Mouse (Mus musculus) thymus, postnatal 0 days (tissue): ENCODE results near the gene Carm1. TPM values are rescaled to one million over a fixed set of nuclear protein-coding genes. Genes with fewer than 3 reads are reported as not detected.
A peak's percentile ranks its signal among the peaks of the same experiment; 100 is the strongest.
"Not testable (repeated sequence)": the region's sequence is repeated elsewhere in the genome, so short reads cannot be mapped to it uniquely, and the experiment has no call there.

Experiments
- DNase-seq: peaks from one replicate; pipeline ENCODE4 v3.0.0-alpha.2; 2015; ENCODE audit warnings: low spot score
- polyA plus RNA-seq: library from polyadenylated mRNA; unstranded; fragments of >200 nt; fragmentation: Nextera tagmentation; extraction: Ambion mirVana; gene quantifications from 2 replicates; pipeline ENCODE4 v1.2.1, GENCODE M21; 2015

Carm1 gene
- polyA plus RNA-seq, 1 experiment from 2014 or later, result 10.9 TPM

DNA sequence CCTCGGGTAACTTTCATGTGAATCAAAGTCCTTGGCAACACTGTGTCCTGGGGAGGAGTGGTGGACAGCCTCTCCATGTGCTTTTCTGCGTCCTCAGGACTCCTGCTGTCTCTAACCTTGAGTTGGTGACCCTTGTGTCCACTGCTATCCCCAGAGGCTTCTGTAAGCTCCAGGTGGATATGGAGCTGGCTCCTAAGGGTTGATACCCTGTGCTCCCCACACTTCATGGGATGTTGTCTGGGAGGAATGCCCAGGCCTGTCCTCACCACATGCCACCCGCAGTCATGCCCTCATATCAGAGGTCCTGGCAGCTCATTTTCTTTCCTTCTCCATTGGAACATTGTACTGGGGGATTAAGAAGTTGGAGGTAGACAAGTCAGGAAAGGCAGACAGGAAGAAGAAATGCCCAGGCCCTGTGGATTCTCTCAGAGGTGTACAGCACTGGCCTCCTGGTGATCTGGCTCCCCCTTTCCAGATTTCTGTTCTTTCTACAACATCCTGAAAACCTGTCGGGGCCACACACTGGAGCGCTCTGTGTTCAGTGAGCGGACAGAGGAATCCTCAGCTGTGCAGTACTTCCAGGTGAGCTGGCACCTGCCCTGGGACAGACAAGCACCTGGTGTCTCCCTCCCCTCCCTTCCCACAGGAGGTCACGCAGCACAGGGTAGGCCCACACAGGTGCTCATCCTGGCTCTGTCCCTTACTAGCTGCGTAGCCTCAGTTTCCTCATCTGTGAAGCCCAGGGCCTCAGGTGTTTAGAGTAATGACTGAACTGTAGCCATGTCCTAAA is 27.5 kb downstream of the Carm1 start:
- DNase-seq, result no peak

DNA sequence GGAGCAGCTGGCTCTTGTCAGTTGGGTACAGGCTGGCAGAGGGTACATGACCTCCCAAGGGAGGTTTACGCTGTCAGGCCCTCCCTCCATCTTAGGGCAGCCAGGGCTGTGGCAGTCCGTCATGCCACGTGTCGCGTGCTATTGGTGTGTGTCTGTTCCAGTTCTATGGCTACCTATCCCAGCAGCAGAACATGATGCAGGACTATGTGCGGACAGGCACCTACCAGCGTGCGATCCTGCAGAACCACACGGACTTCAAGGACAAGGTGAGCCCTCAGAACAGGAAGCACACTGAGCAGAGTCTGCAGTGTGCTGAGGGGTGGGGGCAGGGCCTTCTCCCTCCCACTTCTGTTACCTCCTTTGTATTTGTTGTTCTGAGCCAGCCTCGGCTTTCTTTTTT is 28.6 kb downstream of the Carm1 start:
- DNase-seq, result no peak

DNA sequence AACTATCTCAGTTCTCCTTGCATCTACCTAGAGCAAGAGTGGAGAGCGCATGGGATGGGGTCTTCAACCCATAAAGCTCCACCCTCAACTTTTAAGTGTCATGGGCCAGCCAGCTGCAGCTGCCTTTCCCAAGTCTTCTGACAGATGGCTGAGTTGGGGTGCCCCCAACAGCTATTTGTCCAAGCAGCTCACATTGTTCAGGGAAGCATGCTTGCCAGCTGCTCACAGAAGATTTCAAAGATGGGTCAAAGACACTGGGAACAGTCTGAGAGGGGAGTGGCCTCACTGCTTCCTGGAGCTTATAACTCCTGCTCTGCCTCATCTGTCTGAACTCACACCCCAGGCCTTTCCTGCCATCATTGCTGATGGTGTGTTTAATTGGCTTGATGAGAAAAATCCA is 29.6 kb downstream of the Carm1 start:
- DNase-seq, result no peak

DNA sequence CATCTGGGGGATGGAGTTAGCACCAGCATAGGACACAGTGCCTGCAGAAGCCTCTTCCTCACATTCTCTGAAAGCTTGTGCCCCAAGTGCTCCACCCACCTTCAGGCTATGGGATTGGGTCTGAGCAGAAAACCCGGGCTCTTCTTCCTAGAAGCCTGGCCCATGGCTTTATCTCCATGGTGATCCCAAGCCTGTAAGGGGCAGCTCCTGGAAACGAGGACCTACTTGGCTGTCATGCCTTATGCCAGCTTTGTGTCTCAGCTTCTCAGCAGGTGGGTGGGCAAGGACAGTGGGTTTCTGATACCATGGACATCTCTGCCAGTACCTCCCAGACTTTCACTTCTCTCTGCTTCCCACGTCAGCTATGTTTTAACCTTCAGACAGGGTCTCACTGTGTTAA is 31.5 kb downstream of the Carm1 start:
- DNase-seq, result no peak

DNA sequence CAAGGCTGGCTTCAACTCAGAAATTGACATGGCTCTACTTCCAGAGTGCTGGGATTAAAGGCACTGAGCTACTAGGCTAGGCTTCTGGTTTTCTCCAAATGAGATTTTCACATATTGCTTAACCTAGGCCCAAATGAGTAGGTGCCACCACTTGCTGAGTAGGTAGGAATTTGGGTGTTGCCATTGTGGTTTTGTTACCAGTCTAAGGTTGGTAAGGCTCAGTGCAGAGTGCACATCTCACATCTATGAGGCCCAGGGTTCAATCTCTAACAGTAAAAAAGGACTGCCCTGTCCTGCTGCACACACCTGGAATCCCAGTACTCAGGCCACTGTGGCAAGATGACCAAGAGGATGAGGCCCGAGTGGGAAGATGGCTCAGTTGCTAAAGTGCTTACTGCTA is 38.7 kb downstream of the Carm1 start:
- no peak for DNase-seq

DNA sequence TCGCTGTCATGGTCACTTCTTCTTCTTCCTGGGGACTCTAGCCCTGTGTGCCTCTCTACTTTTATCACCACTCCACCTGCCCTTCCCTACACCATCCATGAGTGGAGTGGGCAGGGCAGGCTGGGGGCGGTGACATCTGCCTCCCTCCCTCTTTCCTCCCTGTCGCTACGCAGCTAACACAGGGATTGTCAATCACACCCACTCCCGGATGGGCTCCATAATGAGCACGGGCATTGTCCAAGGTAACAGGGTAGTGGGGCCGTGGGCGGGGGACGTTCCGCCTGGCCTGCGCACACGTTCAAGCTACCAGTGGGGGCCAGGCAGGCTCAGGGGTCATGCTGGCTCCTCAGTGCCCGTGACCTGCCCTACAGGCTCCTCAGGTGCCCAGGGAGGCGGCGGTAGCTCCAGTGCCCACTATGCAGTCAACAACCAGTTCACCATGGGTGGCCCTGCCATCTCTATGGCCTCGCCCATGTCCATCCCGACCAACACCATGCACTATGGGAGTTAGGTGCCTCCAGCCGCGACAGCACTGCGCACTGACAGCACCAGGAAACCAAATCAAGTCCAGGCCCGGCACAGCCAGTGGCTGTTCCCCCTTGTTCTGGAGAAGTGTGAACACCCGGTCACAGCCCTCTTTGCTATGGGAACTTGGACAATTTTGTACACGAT is 41.1 kb downstream of the Carm1 start:
- no peak for DNase-seq

DNA sequence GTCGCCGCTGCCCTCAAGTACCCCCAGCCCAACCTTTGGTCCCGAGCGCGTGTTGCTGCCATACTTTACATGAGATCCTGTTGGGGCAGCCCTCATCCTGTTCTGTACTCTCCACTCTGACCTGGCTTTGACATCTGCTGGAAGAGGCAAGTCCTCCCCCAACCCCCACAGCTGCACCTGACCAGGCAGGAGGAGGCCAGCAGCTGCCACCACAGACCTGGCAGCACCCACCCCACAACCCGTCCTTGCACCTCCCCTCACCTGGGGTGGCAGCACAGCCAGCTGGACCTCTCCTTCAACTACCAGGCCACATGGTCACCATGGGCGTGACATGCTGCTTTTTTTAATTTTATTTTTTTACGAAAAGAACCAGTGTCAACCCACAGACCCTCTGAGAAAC is 41.7 kb downstream of the Carm1 start:
- DNase-seq, result no peak

DNA sequence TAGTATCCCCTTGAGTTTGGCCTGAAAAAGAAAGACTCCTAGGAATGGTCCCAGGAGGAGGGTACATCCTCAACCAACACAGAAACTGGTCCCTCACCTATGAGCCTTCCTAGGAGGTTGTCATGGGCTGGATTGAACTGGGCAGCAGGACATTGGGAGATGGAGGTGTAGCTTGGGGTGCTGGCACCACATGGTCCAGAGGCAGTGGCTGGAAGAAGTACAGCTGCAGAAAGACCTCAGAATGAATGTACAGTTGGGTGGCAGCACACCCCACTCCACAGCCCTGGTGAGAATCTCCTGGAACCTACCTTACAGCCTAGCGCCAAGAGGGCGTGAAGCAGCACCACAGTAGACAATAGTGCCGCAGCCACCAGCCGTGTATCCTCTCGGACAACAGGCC is 42.8 kb downstream of the Carm1 start:
- DNase-seq, result no peak

DNA sequence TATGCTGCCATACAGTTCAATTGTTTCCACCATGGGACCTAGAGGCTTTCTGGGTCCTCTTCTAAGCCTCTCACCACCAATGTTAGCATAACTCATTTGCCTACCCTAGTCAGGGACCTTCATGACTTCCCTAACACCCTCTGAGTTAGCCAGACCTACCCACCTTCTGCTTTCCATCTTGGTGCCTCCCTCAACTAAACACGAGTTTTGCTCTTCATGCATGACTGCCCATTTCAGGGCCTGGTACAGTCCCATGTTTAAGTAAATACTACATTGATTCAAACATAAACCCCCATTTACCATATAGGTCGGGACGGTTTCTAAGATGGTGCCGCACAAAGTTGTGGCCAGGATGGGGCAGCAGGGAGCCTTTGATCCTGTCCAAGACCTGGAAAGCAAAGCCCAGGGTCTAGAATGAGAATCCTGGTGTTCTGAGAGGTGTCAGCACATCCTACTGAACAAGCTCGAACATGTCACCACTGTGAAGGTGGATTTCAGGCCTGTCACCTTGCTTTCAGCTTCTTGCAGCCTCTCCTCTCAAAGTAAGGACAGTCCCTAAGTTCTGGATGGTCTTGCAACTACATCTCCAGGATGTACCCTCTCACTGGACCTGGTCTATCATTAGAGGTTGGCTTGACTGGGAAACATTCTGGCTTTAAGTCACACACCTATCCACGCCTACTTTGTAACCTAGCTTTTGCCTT is 44.6 kb downstream of the Carm1 start:
- DNase-seq, result no peak

DNA sequence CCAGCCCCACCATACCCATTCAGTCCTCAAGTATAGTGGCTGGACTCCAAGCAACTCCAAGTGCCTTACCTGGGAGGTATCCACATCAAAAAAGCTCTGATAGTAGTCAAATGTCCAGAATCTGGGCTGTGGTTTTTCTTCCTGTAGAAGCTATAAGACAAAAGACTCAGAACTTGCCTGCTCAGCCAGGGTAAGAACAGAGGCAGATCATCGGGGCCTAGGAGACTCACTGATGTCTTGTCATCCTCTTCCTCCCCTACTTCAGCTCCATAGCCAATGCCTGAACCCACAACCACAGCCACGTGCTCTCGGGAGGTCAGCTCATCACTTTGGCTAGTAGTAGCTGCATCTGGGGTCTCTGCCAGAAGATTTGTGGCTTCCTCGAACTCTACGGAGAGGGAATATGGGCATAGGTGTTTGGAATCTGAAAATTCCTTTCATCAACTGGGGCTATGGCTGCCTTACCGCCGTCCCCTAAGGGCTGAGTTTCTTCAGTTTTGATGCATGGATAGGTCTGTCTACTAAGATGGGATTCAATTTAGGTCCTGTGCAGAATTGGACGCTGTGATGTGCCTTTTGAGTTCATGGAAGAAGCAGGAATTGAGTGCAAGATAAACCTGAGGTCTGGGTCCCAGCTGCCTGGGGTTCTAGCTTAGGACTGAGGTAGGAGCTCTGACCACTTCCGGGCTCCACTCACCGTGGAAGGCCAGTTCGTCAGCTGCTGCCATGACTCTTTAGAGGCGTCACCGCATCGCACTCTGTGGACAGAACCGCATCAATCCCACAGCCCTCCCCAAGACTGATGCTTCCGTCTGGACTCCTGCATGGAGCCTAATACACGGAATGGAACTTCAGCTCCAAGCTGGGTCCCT is 45.4 kb downstream of the Carm1 start:
- no peak for DNase-seq

DNA sequence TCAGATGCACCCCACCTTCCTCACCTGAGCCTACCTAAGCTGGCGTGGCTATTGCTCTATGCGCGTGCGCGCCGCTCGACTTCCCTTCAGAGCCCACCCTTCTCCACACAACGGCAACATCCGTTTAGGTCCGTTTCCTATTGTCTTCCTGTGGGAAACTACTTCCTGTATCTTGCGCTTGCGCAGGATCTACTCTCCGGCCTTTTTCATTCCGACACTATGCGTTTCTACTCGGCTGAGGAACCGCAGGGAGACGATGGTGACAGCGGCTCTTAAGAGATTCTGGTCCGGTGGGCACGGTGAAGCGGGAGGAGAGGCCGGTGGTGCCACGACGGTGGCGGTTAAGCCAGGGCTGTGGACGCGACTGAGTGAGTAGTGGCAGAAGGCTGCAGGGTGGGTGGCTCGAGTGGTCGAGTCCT is 46.0 kb downstream of the Carm1 start, which contains the start of the genes Timm29 and Yipf2:
Timm29 (plus strand) TSS at position 20 of the 419 bp plus-strand sequence.
Yipf2 (minus strand) TSS at position 126 of the 419 bp plus-strand sequence.
- peak; percentile 97 for DNase-seq

DNA sequence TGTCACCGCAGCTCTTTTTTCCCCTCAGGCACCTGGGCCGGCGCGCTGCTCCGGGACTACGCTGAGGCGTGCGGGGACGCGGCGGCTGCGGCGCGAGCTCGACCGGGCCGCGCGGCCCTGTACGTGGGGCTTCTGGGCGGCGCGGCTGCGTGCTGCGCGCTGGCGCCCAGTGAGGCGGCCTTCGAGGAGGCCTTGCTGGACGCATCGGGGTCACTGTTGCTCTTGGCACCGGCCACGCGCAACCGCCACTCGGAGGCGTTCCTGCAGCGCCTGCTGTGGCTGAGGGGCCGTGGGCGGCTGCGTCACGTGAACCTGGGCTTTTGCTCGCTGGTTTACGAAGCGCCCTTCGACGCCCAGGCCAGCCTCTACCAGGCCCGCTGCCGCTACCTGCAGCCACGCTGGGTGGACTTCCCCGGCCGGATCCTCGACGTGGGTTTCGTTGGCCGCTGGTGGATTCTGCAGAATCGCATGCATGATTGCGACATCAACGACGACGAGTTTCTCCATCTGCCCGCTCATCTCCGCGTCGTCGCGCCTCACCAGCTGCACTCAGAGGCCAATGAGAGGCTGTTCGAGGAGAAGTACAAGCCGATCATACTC is 46.5 kb downstream of the Carm1 start:
- no peak for DNase-seq

DNA sequence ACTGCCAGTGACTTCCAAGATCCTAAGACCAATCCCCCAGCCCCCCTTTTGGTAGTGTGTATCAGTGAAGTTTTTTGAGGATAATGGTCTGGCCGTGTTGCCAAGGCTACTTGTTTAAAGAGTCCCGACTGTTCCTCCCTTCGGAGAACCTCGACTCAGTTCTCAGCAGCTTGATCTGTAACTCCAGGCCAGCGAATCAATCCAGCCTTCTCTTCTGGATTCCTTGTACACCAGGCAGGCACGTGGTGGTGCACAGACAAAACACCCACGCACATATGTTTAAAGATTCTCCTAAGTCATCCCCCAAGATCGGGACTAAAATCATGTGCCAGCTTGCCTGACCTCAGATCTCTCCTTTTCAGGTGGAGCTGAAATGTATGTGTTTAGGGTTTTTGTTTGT is 47.7 kb downstream of the Carm1 start:
- not testable (repeated sequence) for DNase-seq

DNA sequence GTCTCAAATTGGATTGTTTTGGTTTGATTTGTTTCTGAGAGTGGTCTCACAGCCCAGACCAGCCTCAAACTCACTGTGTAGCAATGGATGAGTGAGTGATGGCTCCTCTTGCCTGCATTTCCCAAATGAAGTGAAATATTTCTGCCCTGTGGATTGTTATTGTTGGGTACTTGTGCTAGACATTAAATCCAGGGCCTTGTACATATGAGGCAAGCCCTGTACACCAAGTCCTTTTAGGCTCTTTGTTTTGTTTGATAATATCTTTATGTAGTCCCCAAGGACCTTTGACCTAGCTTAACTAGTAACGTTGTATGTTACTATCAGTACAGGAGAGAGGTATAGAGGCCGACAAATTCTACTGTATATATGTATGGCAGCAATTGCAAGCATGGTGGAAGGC is 48.1 kb downstream of the Carm1 start:
- DNase-seq, result no peak

DNA sequence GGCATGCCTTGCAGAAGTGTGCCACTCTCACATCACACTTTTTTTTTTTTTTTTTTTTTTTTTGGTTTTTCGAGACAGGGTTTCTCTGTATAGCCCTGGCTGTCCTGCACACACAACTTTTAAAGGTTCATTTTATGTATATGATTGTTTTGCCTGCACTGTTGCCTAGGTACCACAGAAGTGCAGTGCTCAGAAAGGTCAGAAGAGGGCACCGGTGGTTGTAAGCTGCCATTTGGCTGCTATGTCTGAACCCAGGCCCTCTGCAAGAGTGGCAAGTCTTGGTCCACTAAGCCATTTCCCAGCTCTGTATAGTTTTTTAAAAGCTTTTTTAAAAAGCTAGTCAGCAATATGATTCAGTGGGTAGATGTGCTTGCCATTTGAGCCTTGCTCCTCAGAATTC is 51.5 kb downstream of the Carm1 start:
- peak; percentile 58 for DNase-seq

DNA sequence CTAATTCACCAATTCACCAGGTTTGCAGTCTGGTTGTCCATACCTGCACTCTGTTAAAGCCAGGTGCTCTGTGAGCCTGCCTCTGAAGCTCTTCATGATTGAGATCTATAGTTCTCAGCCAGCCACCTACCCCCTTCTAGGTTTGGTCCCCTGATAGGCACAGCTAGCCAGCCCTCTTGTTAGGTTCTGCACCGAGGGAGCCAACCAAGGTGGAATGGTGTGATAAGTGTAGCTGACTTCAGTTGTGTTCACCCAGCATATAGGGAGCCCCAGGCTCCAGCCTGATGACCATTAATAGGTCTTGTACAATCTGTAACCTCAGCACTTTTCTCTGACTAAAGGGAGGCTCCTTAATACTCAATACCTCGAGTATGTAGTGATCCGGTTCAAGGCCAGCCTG is 53.5 kb downstream of the Carm1 start:
- no peak for DNase-seq

DNA sequence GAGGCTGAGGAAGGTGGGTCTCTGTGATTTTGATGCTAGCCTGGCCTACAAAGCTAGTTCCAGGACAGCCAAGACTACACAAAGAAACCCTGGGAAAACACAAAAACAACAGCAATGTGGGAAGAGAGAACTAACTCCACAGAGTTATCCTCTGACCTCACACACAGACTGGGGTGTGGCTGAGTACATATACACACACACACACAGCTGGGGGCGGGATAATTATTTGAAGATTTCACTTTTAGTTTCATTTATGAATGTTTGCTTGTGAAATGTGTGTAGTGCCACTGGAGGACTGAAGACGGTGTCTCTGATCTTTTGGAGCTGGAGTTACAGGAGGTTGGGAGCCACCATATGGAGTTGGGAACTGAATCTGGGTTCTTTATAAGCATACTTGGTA is 54.4 kb downstream of the Carm1 start:
- DNase-seq, result no peak

DNA sequence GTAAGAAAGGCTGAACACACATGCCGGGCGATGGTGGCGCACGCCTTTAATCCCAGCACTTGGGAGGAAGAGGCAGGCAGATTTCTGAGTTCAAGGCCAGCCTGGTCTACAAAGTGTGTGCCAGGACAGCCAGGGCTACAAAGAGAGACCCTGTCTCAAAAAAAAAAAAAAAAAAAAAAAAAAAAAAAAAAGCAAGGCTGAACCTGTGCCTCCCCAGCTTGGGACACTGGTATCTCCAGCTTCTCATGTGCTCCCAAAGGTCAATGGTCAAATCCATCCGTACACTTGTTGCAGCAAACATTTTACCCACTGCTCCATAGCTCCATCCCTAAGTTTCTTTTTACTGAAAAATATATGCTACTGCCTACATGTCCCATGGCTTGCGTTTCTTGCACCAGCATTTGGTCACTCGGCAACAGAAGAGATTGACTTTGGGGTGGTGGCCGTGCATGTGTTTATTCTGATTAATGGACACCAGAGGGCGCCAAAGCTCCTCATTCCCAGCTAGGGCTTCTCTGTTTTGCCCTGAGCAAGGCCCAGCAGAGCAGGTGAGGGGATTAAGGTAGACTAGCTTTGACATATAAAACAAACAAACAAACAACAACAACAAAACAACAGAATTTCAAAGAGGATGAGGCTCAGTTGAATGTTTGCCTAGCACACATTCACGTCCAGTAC is 55.2 kb downstream of the Carm1 start:
- peak; percentile 81 for DNase-seq

DNA sequence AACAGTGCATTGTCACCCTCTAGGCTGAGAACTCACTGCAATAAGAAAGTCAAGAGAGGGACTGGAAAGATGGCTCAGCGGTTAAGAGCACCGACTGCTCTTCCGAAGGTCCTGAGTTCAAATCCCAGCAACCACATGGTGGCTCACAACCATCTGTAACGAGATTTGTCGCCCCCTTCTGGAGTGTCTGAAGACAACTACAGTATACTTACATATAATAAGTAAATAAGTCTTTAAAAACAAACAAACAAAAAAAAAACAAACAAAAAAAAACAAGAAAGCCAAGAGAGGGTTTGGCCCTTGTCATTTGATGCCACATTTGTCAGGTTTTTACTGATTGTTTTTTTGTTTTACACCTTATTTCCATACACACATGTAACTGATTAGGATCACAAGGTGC is 57.4 kb downstream of the Carm1 start:
- DNase-seq, result no peak

DNA sequence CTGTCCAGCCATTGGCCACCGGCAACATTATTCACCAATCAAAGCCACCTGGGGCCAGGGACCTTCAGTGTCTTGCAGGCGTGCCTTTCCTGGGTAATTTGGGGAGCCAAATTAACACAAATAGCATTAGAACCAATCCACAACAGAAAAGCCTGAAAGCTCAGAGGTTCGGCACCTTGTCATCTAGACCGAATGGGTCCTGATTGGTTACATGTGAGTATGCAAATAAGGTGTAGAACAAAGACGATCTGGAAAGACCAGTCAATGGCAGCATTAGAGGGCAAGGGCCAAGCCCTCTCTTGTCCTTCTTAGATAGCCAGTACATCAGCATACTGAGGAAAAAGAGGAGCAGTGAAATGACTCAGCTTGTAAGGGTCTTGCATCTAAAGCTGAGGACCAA is 59.2 kb downstream of the Carm1 start:
- DNase-seq, result no peak
